Mouse (Mus musculus) kidney, postnatal 14 days (tissue): ENCODE data around the gene Epo.
A peak's percentile ranks its signal among the peaks of the same experiment; 100 is the strongest.

ENCODE experiments used
- DNase-seq: peaks from one replicate; pipeline ENCODE4 v3.0.0; 2022; ENCODE audit warnings: mixed read lengths

Epo gene

GRCm38 (mm10) chr5:137472252-137472904, 60.7 kb downstream of the Epo start:
- no peak for DNase-seq

GRCm38 (mm10) chr5:137466946-137467345, 66.1 kb downstream of the Epo start:
- no peak for DNase-seq

- DNase-seq: peak; percentile 26
These were observed 68.0 kb downstream of the Epo start for GRCm38 (mm10) chr5:137465049-137465448.

- peak; percentile 67 for DNase-seq
These were observed 77.0 kb downstream of the Epo start for GRCm38 (mm10) chr5:137455866-137456591.

- no peak for DNase-seq
These were observed 77.8 kb downstream of the Epo start for GRCm38 (mm10) chr5:137455206-137455605.

- DNase-seq: no peak
These were observed 87.5 kb downstream of the Epo start for GRCm38 (mm10) chr5:137445536-137445935.

- no peak for DNase-seq
These were observed 92.7 kb downstream of the Epo start for GRCm38 (mm10) chr5:137440216-137440855.

GRCm38 (mm10) chr5:137433889-137434288, 99.2 kb downstream of the Epo start:
- DNase-seq: no peak
